Mouse (Mus musculus) hindbrain, postnatal 0 days (tissue): ENCODE results near the gene H2-Q1. TPM values are rescaled to one million over a fixed set of nuclear protein-coding genes. Genes with fewer than 3 reads are reported as not detected.
"Not testable (repeated sequence)": the region's sequence is repeated elsewhere in the genome, so short reads cannot be mapped to it uniquely, and the experiment has no call there.

ENCODE experiments used
- ATAC-seq: fragments of 200-750 bp; cut with Nextera tagmentation; 2 replicates; pipeline ENCODE4 v1.8.0; 2017; ENCODE audit warnings: mild to moderate bottlenecking, moderate TSS enrichment, moderate library complexity
- DNase-seq: peaks from one replicate; pipeline ENCODE4 v3.0.0-alpha.2; 2015; ENCODE audit warnings: low spot score
- H3K27ac ChIP-seq: fragments of 300-500 bp; sonication (generic); 2 replicates; pipeline ENCODE4 v1.5.1; 2014; ENCODE audit warnings: mild to moderate bottlenecking
- H3K27me3 ChIP-seq: fragments of 300-500 bp; sonication (generic); 2 replicates; pipeline ENCODE4 v1.6.1; 2014; ENCODE audit warnings: low read length, mixed read lengths; ENCODE audit not compliant: insufficient read depth
- H3K36me3 ChIP-seq: fragments of 300-500 bp; sonication (generic); 2 replicates; pipeline ENCODE4 v1.6.1; 2014; ENCODE audit warnings: low read length, mixed read lengths; ENCODE audit not compliant: insufficient read depth
- H3K4me1 ChIP-seq: fragments of 300-500 bp; sonication (generic); 2 replicates; pipeline ENCODE4 v1.6.1; 2014; ENCODE audit warnings: antibody characterized with exemption, low read length, mixed read lengths; ENCODE audit not compliant: insufficient read depth
- H3K4me2 ChIP-seq: fragments of 300-500 bp; sonication (generic); 2 replicates; pipeline ENCODE4 v1.6.1; 2014; ENCODE audit warnings: low read depth, mild to moderate bottlenecking, low read length, moderate library complexity, mixed read lengths
- H3K4me3 ChIP-seq: fragments of 300-500 bp; sonication (generic); 2 replicates; pipeline ENCODE4 v1.5.1; 2014; ENCODE audit warnings: low read length
- H3K9ac ChIP-seq: fragments of 300-500 bp; sonication (generic); replicated peaks from 2 replicates; pipeline ENCODE4 v1.6.1; 2014; ENCODE audit warnings: mild to moderate bottlenecking, low read length, moderate library complexity, mixed read lengths
- H3K9me3 ChIP-seq: fragments of 300-500 bp; sonication (generic); 2 replicates; pipeline ENCODE4 v1.6.1; 2016; ENCODE audit warnings: low read length, mixed read lengths
- CTCF ChIP-seq: IDR thresholded peaks from 2 replicates; pipeline ENCODE4 v1.5.1; 2016; ENCODE audit warnings: antibody characterized with exemption, control low read depth, low read depth
- WGBS: fragments of 180-500 bp; shearing (Covaris S2); extraction: QIAGEN DNeasy Blood & Tissue Kit; methylation state at CpG from one replicate; pipeline ENCODE4 v1.1.7; 2014; 5-methylcytosine and 5-hydroxymethylcytosine counted together
- polyA plus RNA-seq: library from polyadenylated mRNA; unstranded; fragments of >200 nt; fragmentation: Nextera tagmentation; extraction: Ambion mirVana; gene quantifications from 2 replicates; pipeline ENCODE4 v1.2.1, GENCODE M21; 2015
- total RNA-seq: library from RNA; depleted of rRNA; stranded (reverse); fragments of >200 nt; gene quantifications from 2 replicates; pipeline ENCODE4 v1.2.3, GENCODE M21; 2014

Gene H2-Q1
- total and polyA plus RNA-seq, 2 experiments from 2014 or later: 0.42 to 1.5 TPM

- TF ChIP-seq CTCF: no peak
- DNase-seq (no peak), ATAC-seq (peak; percentile 53; the same call in 1 of the 2 replicates)
- peak within 1 kb of the TSS; percentile 40 for H3K9ac ChIP-seq
- H3K4me1 ChIP-seq: no peaks in the 10 kb centered on the region
- H3K4me2 ChIP-seq: peak within 1 kb of the TSS; percentile 62
- no peaks in the 10 kb centered on the region for H3K36me3 ChIP-seq
- no peaks in the 10 kb centered on the region for H3K9me3 ChIP-seq
- H3K27me3 ChIP-seq: peaks cover 6% of the 10 kb centered on the region; the same call in 1 of the 2 replicates
- H3K27ac ChIP-seq: no peak within 1 kb of the TSS
- WGBS: under 1% methylated on average over 39 of the region's 40 CpGs
- H3K4me3 ChIP-seq: peak within 1 kb of the TSS; percentile 40
Measured at GRCm38 (mm10) chr17:35342071-35342671, 22.0 kb downstream of the H2-Q1 start, which contains the start of gene H2-Q2. Gene H2-Q2 (plus strand): TSS chr17:35342242.

GRCm38 (mm10) chr17:35342711-35343476 is 22.7 kb downstream of the H2-Q1 start:
- WGBS: 4% methylated on average over 42 of the region's 46 CpGs
- ATAC-seq (peak; percentile 43; the same call in 1 of the 2 replicates), DNase-seq (peak; percentile 5)
- Histone ChIP-seq H3K4me2 (peak overlapping the region; percentile 62), H3K9ac (peak overlapping the region; percentile 40), H3K4me3 (peak overlapping the region; percentile 40), H3K27ac (no peak overlapping the region), H3K9me3 (no peaks in the 10 kb centered on the region), H3K4me1 (no peaks in the 10 kb centered on the region), H3K36me3 (no peaks in the 10 kb centered on the region), H3K27me3 (peaks cover 6% of the 10 kb centered on the region; the same call in 1 of the 2 replicates)
- no peak for TF ChIP-seq CTCF

- H3K9ac ChIP-seq, H3K4me3 ChIP-seq, H3K27me3 ChIP-seq, H3K36me3 ChIP-seq, H3K27ac ChIP-seq, DNase-seq, ATAC-seq, H3K4me2 ChIP-seq, H3K4me1 ChIP-seq, H3K9me3 ChIP-seq: not testable (repeated sequence)
Measured at GRCm38 (mm10) chr17:35347659-35348058, 27.5 kb downstream of the H2-Q1 start.

- not testable (repeated sequence) for H3K9ac ChIP-seq, H3K4me1 ChIP-seq, H3K4me3 ChIP-seq, ATAC-seq, H3K4me2 ChIP-seq, H3K36me3 ChIP-seq, H3K9me3 ChIP-seq, DNase-seq, H3K27ac ChIP-seq, H3K27me3 ChIP-seq
- WGBS: 77% methylated on average over 6 of the region's 6 CpGs
Measured at GRCm38 (mm10) chr17:35353275-35353674, 33.1 kb downstream of the H2-Q1 start.

- H3K4me3 ChIP-seq: no peak overlapping the region
- no peaks in the 10 kb centered on the region for H3K4me1 ChIP-seq
- no peaks in the 10 kb centered on the region for H3K9me3 ChIP-seq
- no peak overlapping the region for H3K4me2 ChIP-seq
- no peak overlapping the region for H3K9ac ChIP-seq
- H3K36me3 ChIP-seq: no peaks in the 10 kb centered on the region
- TF ChIP-seq CTCF: no peak
- no peak for DNase-seq
- WGBS: 74% methylated on average over 2 of the region's 2 CpGs
- no peak for ATAC-seq
- H3K27ac ChIP-seq: no peak overlapping the region
- H3K27me3 ChIP-seq: no peaks in the 10 kb centered on the region
Measured at GRCm38 (mm10) chr17:35354071-35354470, 33.9 kb downstream of the H2-Q1 start.

- H3K9me3 ChIP-seq: no peaks in the 10 kb centered on the region
- no peak overlapping the region for H3K4me2 ChIP-seq
- no peak for ATAC-seq
- no peaks in the 10 kb centered on the region for H3K27me3 ChIP-seq
- TF ChIP-seq CTCF: no peak
- no peaks in the 10 kb centered on the region for H3K4me1 ChIP-seq
- no peak overlapping the region for H3K9ac ChIP-seq
- WGBS: 50% methylated on average over 1 of the region's 1 CpGs
- DNase-seq: no peak
- H3K27ac ChIP-seq: no peak overlapping the region
- H3K36me3 ChIP-seq: no peaks in the 10 kb centered on the region
- H3K4me3 ChIP-seq: no peak overlapping the region
Measured at GRCm38 (mm10) chr17:35357086-35357485, 36.9 kb downstream of the H2-Q1 start.
